Mouse (Mus musculus) thymus, adult 2 months (tissue): ENCODE measurements at regions not wholly inside any gene's neighbourhood (a gene's known extent, or its start where the extent isn't known, plus 50 kb on each side); places are given as distances from the start of the nearest gene placed in this dataset.
"Not testable (repeated sequence)": the region's sequence is repeated elsewhere in the genome, so short reads cannot be mapped to it uniquely, and the experiment has no call there.

Source experiments
- DNase-seq: peaks from one replicate; pipeline ENCODE4 v3.0.0; 2021
- H3K27ac ChIP-seq: fragments of 200-500 bp; 2 replicates; pipeline ENCODE4 v1.5.1; 2012; ENCODE audit warnings: low read length, control low read depth; ENCODE audit not compliant: control insufficient read depth, insufficient read depth
- H3K27me3 ChIP-seq: fragments of 200-500 bp; 2 replicates; pipeline ENCODE4 v1.6.1; 2012; ENCODE audit warnings: mild to moderate bottlenecking, low read length, moderate library complexity, mixed read lengths; ENCODE audit not compliant: control insufficient read depth, insufficient read depth
- H3K36me3 ChIP-seq: fragments of 200-500 bp; 2 replicates; pipeline ENCODE4 v1.6.1; 2012; ENCODE audit warnings: mild to moderate bottlenecking, low read length, moderate library complexity; ENCODE audit not compliant: control insufficient read depth, insufficient read depth
- H3K4me1 ChIP-seq: fragments of 200-500 bp; replicated peaks from 2 replicates; pipeline ENCODE4 v1.6.1; 2012; ENCODE audit warnings: low read length; ENCODE audit not compliant: control insufficient read depth, insufficient read depth
- H3K4me3 ChIP-seq: fragments of 200-500 bp; 2 replicates; pipeline ENCODE4 v1.5.1; 2012; ENCODE audit warnings: mild to moderate bottlenecking, low read length, control low read depth, moderate library complexity; ENCODE audit not compliant: control insufficient read depth, insufficient read depth
- CTCF ChIP-seq: fragments of 200-500 bp; IDR thresholded peaks from 2 replicates; pipeline ENCODE4 v1.5.1; 2012; ENCODE audit warnings: mild to moderate bottlenecking, control low read depth, low read length, moderate library complexity, borderline replicate concordance; ENCODE audit not compliant: control insufficient read depth, poor library complexity, insufficient read depth; ENCODE audit errors: extremely low read depth
- POLR2A ChIP-seq: fragments of 200-500 bp; IDR thresholded peaks from 2 replicates; pipeline ENCODE4 v1.6.1; 2012; ENCODE audit warnings: mild to moderate bottlenecking, low read length, control low read depth, moderate library complexity; ENCODE audit not compliant: control insufficient read depth, poor library complexity, insufficient read depth; ENCODE audit errors: extremely low read depth
- WGBS: fragments of 180-500 bp; shearing (Covaris S2); methylation state at CpG from one replicate; pipeline ENCODE4 v1.1.7; 2018; 5-methylcytosine and 5-hydroxymethylcytosine counted together

GRCm38 (mm10) chr13:10867864-10868263, 507.2 kb upstream of the Chrm3 start:
- Histone ChIP-seq H3K27ac (no peak overlapping the region), H3K4me3 (no peak overlapping the region), H3K27me3 (no peaks in the 10 kb centered on the region), H3K36me3 (no peaks in the 10 kb centered on the region), H3K4me1 (no peaks in the 10 kb centered on the region)
- TF ChIP-seq POLR2A: no peak
- no peak for DNase-seq
- 84% methylated on average over 2 of the region's 2 CpGs for WGBS

DNA sequence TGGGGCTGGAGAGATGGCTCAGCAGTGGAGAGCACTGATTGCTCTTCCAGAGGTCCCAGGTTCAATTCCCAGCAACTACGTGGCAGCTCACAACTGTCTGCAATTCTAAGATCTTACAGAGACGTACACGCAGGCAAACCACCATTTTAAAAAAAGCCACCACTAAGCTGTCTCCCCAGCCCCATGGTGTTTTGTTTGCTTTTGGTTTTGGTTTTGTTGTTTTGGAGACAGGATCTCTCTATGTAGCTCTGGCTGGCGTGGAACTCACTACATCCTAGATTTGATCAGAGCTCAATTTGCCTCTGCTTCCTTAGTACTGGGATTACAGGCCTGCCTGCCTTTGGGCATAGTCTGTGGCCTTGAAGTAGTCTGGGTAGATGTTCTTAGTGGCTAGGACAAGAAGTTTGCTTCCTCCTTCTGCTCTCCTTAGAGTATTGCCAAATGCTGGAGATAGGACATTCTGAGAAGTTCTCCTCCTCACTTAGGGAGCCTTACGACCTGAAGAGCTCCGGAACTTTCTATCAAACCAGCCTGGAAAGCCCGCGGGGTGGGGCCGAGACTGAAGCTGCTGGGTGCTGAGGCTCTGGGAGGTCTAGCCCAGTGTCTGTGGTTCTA, 495.4 kb upstream of the Chrm3 start:
- not testable (repeated sequence) for H3K27me3 ChIP-seq, H3K36me3 ChIP-seq, H3K27ac ChIP-seq, H3K4me1 ChIP-seq, H3K4me3 ChIP-seq
- 95% methylated on average over 9 of the region's 9 CpGs for WGBS
- peak; percentile 1 for DNase-seq

DNA sequence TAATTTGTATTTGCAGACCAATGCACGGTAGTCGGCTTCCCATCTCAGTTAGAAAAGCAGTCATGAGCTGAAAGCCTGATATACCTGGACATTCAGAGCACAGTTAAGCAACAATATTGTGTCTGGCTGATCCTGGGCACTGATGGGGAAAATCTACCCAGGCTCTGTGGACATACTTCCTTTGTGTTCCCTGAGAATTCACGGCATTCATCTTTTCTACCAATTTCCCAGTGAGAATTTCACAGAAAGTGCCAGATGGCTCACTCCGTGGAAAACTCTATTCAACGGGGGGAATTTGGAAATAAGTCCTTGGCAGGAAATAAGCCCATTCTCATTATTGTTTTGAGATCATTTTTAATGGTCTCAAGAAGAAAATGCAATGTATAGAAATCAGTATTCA, 484.6 kb upstream of the Chrm3 start:
- 88% methylated on average over 5 of the region's 5 CpGs for whole genome bisulfite sequencing
- DNase-seq: no peak

GRCm38 (mm10) chr13:10799351-10799913, 438.8 kb upstream of the Chrm3 start:
- no peaks in the 10 kb centered on the region for H3K4me1 ChIP-seq
- no peak overlapping the region for H3K4me3 ChIP-seq
- WGBS: 72% methylated on average over 3 of the region's 3 CpGs
- H3K27ac ChIP-seq: no peak overlapping the region
- DNase-seq: no peak
- H3K27me3 ChIP-seq: no peaks in the 10 kb centered on the region
- no peak for TF ChIP-seq POLR2A
- TF ChIP-seq CTCF: no peak
- no peaks in the 10 kb centered on the region for H3K36me3 ChIP-seq

More for the DNA sequence above, 484.6 kb upstream of the Chrm3 start:
- H3K4me1 ChIP-seq: no peaks in the 10 kb centered on the region
- no peak overlapping the region for H3K4me3 ChIP-seq
- H3K36me3 ChIP-seq: no peaks in the 10 kb centered on the region
- no peaks in the 10 kb centered on the region for H3K27me3 ChIP-seq
- TF ChIP-seq CTCF (no peak), POLR2A (no peak)
- no peak overlapping the region for H3K27ac ChIP-seq
